In genomic region chr19:57360341-57361130, GRCm38 (mm10) we compare ENCODE assay signal across 8 mouse cellular contexts. TPM values are rescaled to one million over a fixed set of nuclear protein-coding genes. Genes with fewer than 3 reads are reported as not detected.
A peak's percentile ranks its signal among the peaks of the same experiment; 100 is the strongest.
DNase-seq lines count a peak whose midpoint lies in the region; ATAC-seq lines count a peak whose summit lies in the region.

TSS of gene Fam160b1 (plus strand) at chr19:57360680.

- peak; percentile 92 for ATAC-seq in hindbrain, embryonic 12.5 days (ENCODE audit: low FRiP score)

- no peaks in the 10 kb centered on the region for H3K36me3 ChIP-seq in hindbrain, embryonic 12.5 days

- H3K27me3 ChIP-seq in hindbrain, embryonic 12.5 days: no peaks in the 10 kb centered on the region

- H3K27ac ChIP-seq in hindbrain, embryonic 12.5 days: peak within 1 kb of the TSS; percentile 97

- peak within 1 kb of the TSS; percentile 67 for H3K4me2 ChIP-seq in hindbrain, embryonic 12.5 days (replicated peaks)

- WGBS in hindbrain, embryonic 12.5 days: 2% methylated on average over 51 of the region's 70 CpGs

- peak within 1 kb of the TSS; percentile 94 for H3K4me3 ChIP-seq in hindbrain, embryonic 12.5 days

- peaks cover 44% of the 10 kb centered on the region for H3K4me1 ChIP-seq in hindbrain, embryonic 12.5 days

- H3K9me3 ChIP-seq in hindbrain, embryonic 12.5 days (replicated peaks): no peaks in the 10 kb centered on the region

- H3K9ac ChIP-seq in hindbrain, embryonic 12.5 days: peak within 1 kb of the TSS; percentile 99

- peak; percentile 99 for DNase-seq in NIH3T3 (ENCODE audit: low read depth)
- peak; percentile 97 to 98 for DNase-seq in cerebellum, postnatal 10 days
- DNase-seq in frontal cortex, postnatal 10 days (ENCODE audit: low spot score in 2 of 2): peak; percentile 88 to 92
- peak; percentile 92 for DNase-seq in layer of hippocampus, postnatal 25 days (ENCODE audit: extremely low spot score in 1 of 2, low spot score in 1 of 2)
- DNase-seq in lung, postnatal 25 days (ENCODE audit: low spot score): peak; percentile 95
- peak; percentile 95 for DNase-seq in retina, embryonic 14.5 days (ENCODE audit: low spot score)
- peak; percentile 97 for DNase-seq in thymus, postnatal 4 days

RNA-seq across cellular contexts. Expression of gene Fam160b1, which starts in this region (rescaled TPM):
- polyA plus RNA-seq in hindbrain, embryonic 12.5 days (2016; fragmentation: Nextera tagmentation; extraction: Ambion mirVana): 19.6 TPM in 2 replicates
- 10 to 100 TPM; 21.1 to 21.7 TPM for total RNA-seq in layer of hippocampus, postnatal 25 days (2021)

Comparison
In these comparisons a context has a peak if more than half of its experiments do, and no peak if none do; other contexts are left out.
1. Peak in every context shown above with its lines: DNase-seq, ATAC-seq, H3K4me3 ChIP-seq and H3K27ac ChIP-seq.